In genomic region chr17:80520537-80520936, GRCm38 (mm10) we compare ENCODE assay signal across 23 mouse cellular contexts. TPM values are rescaled to one million over a fixed set of nuclear protein-coding genes. Genes with fewer than 3 reads are reported as not detected.
DNase-seq lines count a peak whose midpoint lies in the region; ATAC-seq and TF ChIP-seq lines count a peak whose summit lies in the region.
"Had no signal": no experiment of that assay in that cellular context is flagged by ENCODE, and none has a peak within 500 bp of the region (broad histone marks: within the 10 kb centered on the region; RNA-seq: fewer than 3 reads in every experiment).

No protein-coding gene starts in this region.

- peak; percentile 38 for DNase-seq in kidney, adult 2 months
- DNase-seq in thymus, postnatal 4 days: peak; percentile 5
- no peak for DNase-seq in thymus, postnatal 25 days
- peak; percentile 17 for DNase-seq in kidney, postnatal 14 days
- no peak for DNase-seq in right cerebral cortex, postnatal 25 days
- DNase-seq: adrenal gland, postnatal 36 days; B cell, adult 2 months; cerebellum, adult 2 months; cerebellum, postnatal 36 days; layer of hippocampus, postnatal 36 days; liver; lung, embryonic 14.5 days; lung, postnatal 36 days had no signal

- no peak for TF ChIP-seq CTCF in kidney, adult 2 months (conservative IDR thresholded peaks at IDR 0.05; ENCODE audit: insufficient read depth, insufficient read length, low read depth, low read length)

- TF ChIP-seq POLR2A in kidney, adult 2 months (IDR thresholded peaks at IDR 0.05; ENCODE audit: low read depth, low read length): no peak

- H3K27me3 ChIP-seq in kidney, adult 2 months (replicated peaks; ENCODE audit: control insufficient read depth, insufficient read depth, low read length): no peaks in the 10 kb centered on the region
- H3K27me3 ChIP-seq in kidney, embryonic 14.5 days (ENCODE audit: control insufficient read depth, insufficient read depth, low read length): no peaks in the 10 kb centered on the region
- H3K27me3 ChIP-seq: embryonic facial prominence, embryonic 15.5 days; neural tube, embryonic 12.5 days had no signal

- no peak overlapping the region for H3K4me3 ChIP-seq in kidney, adult 2 months (ENCODE audit: insufficient read depth, low read depth, low read length)
- no peak overlapping the region for H3K4me3 ChIP-seq in kidney, embryonic 14.5 days (ENCODE audit: low read length)
- H3K4me3 ChIP-seq: embryonic facial prominence, embryonic 15.5 days; heart, embryonic 10.5 days; hindbrain, embryonic 10.5 days; neural tube, embryonic 12.5 days had no signal

- H3K4me1 ChIP-seq in kidney, adult 2 months (ENCODE audit: control insufficient read depth, insufficient read depth, low read length): no peaks in the 10 kb centered on the region
- H3K4me1 ChIP-seq in kidney, embryonic 14.5 days (ENCODE audit: control insufficient read depth, insufficient read depth, low read length): no peaks in the 10 kb centered on the region
- H3K4me1 ChIP-seq: embryonic facial prominence, embryonic 15.5 days; hindbrain, embryonic 10.5 days; neural tube, embryonic 12.5 days had no signal

- H3K9ac ChIP-seq in kidney, embryonic 14.5 days (ENCODE audit: low read depth, low read length): no peak overlapping the region
- H3K9ac ChIP-seq: embryonic facial prominence, embryonic 15.5 days; lung, embryonic 14.5 days; neural tube, embryonic 12.5 days had no signal

- H3K27ac ChIP-seq in kidney, adult 2 months (ENCODE audit: insufficient read depth, low read depth, low read length): no peak overlapping the region
- no peak overlapping the region for H3K27ac ChIP-seq in kidney, embryonic 14.5 days (ENCODE audit: low read depth, low read length)
- H3K27ac ChIP-seq: embryonic facial prominence, embryonic 15.5 days; heart, embryonic 10.5 days; hindbrain, embryonic 10.5 days; hindbrain, postnatal 0 days; neural tube, embryonic 12.5 days had no signal

- H3K36me3 ChIP-seq in kidney, adult 2 months (ENCODE audit: control insufficient read depth, insufficient read depth, low read length): no peaks in the 10 kb centered on the region
- H3K36me3 ChIP-seq in kidney, embryonic 14.5 days (ENCODE audit: control insufficient read depth, insufficient read depth, low read length): no peaks in the 10 kb centered on the region
- H3K36me3 ChIP-seq: embryonic facial prominence, embryonic 15.5 days; G1E; heart, embryonic 10.5 days; hindbrain, embryonic 10.5 days; neural tube, embryonic 12.5 days had no signal

- H3K4me2 ChIP-seq in kidney, embryonic 14.5 days (replicated peaks; ENCODE audit: low read depth, low read length): no peak overlapping the region
- H3K4me2 ChIP-seq: embryonic facial prominence, embryonic 15.5 days; lung, embryonic 14.5 days; midbrain, embryonic 11.5 days; neural tube, embryonic 12.5 days had no signal

- H3K9me3 ChIP-seq in kidney, embryonic 14.5 days (ENCODE audit: control insufficient read depth, low read length): no peaks in the 10 kb centered on the region
- H3K9me3 ChIP-seq: embryonic facial prominence, embryonic 15.5 days; G1E; heart, embryonic 10.5 days; hindbrain, embryonic 10.5 days; neural tube, embryonic 12.5 days had no signal

- 55% methylated on average over 8 of the region's 8 CpGs for WGBS in kidney, adult 2 months
- WGBS in kidney, embryonic 14.5 days: 75% methylated on average over 8 of the region's 8 CpGs

- no peak for ATAC-seq in kidney, embryonic 14.5 days (ENCODE audit: low FRiP score, low TSS enrichment)
- no peak for ATAC-seq in megakaryocyte progenitor cell, adult 5-6 weeks (replicated peaks; ENCODE audit: poor library complexity)
- ATAC-seq: hindbrain, postnatal 0 days had no signal

RNA-seq across cellular contexts. Expression of gene Sos1, which starts 40.3 kb away (rescaled TPM):
- 3.7 and 4.9 TPM in 2 replicates for polyA plus RNA-seq in kidney, adult 2 months (2012; rRNA removed)
- 8.6 and 9.2 TPM in 2 replicates for polyA plus RNA-seq in kidney, embryonic 14.5 days (2014; fragmentation: Nextera tagmentation; extraction: Ambion mirVana)
- 21.1 and 22.9 TPM in 2 replicates for total RNA-seq in megakaryocyte progenitor cell, adult 5-6 weeks (2015)
- 5.7 and 9.0 TPM in 2 replicates for total RNA-seq in megakaryocyte progenitor cell, adult 5-6 weeks (2017)

RNA-seq across cellular contexts. Expression of gene Cdkl4, which starts 57.1 kb away (rescaled TPM):
- 0.19 and 0.34 TPM in 2 replicates for polyA plus RNA-seq in kidney, adult 2 months (2012; rRNA removed)
- 0.39 and 0.49 TPM in 2 replicates for polyA plus RNA-seq in kidney, embryonic 14.5 days (2014; fragmentation: Nextera tagmentation; extraction: Ambion mirVana)
- 0.47 and 0.54 TPM in 2 replicates for total RNA-seq in megakaryocyte progenitor cell, adult 5-6 weeks (2015)
- 0.17 and 0.75 TPM in 2 replicates for total RNA-seq in megakaryocyte progenitor cell, adult 5-6 weeks (2017)
- polyA plus RNA-seq: G1E; small intestine, adult 2 months had no signal

Comparison
In these comparisons a context has a peak if more than half of its experiments do, and no peak if none do; other contexts are left out.
1. DNase-seq: peak in kidney, adult 2 months (single experiment), thymus, postnatal 4 days (single experiment) and kidney, postnatal 14 days (single experiment); none in thymus, postnatal 25 days (single experiment) and right cerebral cortex, postnatal 25 days (single experiment).